Mouse (Mus musculus): Measurements from ENCODE around the gene Tbx1. TPM values are rescaled to one million over a fixed set of nuclear protein-coding genes. Genes with fewer than 3 reads are reported as not detected.

Gene Tbx1
- polyA plus RNA-seq, 1 experiment from 2014 or later: 0.32 TPM

DNA sequence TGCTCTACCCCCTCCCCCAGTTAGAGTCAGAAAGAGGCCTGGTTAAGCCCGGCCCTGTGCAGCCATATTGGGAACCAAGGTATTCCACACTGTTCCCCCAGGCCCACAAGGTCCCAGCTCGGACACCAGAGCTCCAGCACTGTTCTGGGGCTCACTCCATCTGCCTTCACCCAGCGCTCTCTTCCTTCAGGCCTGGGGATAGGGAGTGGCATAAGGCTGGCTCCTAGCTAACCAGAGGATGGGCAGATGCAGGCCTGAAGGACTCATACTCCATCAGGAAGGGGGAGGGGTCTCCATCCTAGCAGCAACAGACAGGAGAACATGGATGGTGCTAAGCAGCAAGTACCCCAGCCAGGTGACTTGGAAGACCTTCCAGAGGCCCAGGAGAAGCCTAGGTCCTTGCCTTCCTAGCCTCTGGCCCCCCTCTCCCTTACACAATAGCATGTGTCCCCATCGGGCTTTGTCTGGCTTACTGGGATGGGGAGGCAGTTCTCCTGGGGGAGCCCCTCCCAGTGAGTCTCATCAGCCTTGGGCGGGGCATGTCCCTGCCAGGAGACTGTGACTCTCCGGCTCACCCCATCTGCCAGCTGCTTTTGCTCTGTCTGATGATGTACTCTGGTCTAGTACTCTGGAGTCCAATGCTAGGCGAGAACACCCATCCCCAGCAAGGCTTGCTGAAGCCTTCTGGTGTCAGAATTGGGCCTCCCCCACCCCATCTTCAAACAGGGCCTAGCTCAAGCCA lies 37.9 kb upstream of the Tbx1 start:
- 87% methylated on average over 7 of the region's 7 CpGs for WGBS
- peaks cover 13% of the 10 kb centered on the region; the same call in 1 of the 2 replicates for H3K4me1 ChIP-seq (replicated peaks; ENCODE audit: insufficient read depth, low read length)
- H3K27me3 ChIP-seq (ENCODE audit: insufficient read depth, low read length): peaks cover 23% of the 10 kb centered on the region
- no peak for DNase-seq (ENCODE audit: low spot score)
- peak overlapping the region; percentile 97 for H3K4me2 ChIP-seq (ENCODE audit: low read length)
- no peaks in the 10 kb centered on the region for H3K9me3 ChIP-seq (replicated peaks; ENCODE audit: low read length)
- H3K36me3 ChIP-seq (ENCODE audit: insufficient read depth, low read length): no peaks in the 10 kb centered on the region
- peak overlapping the region; percentile 70 for H3K4me3 ChIP-seq (replicated peaks; ENCODE audit: low read depth, low read length)
- TF ChIP-seq CTCF (IDR thresholded peaks at IDR 0.05; ENCODE audit: low read depth): no peak
- no peak overlapping the region for H3K27ac ChIP-seq
- no peak overlapping the region for H3K9ac ChIP-seq (ENCODE audit: low read depth, low read length)
- no peak for ATAC-seq (replicated peaks; ENCODE audit: low FRiP score, low read depth)

DNA sequence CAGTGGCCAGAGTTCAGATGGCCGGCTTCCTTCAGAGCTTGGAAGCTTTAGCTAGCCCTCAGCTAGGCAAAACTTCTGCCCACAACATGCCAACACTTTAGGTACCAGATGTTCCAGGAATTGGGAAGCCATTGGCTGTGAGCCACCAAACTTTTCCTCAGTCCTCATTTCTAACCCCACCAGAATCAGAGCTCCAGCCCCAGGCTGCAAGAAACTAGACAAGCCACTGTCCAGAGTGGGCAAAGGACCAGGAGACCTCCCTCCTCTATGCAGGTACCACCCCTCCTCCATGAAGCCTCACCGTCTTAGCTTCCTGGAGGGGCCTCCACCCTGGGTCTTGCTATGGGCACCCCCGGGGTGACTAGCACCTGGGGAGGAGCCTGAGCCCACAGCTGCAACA lies 36.7 kb upstream of the Tbx1 start:
- no peak for TF ChIP-seq CTCF (IDR thresholded peaks at IDR 0.05; ENCODE audit: low read depth)
- H3K9ac ChIP-seq (ENCODE audit: low read depth, low read length): no peak overlapping the region
- peak overlapping the region; percentile 72; the same call in 1 of the 2 replicates for H3K4me2 ChIP-seq (ENCODE audit: low read length)
- peaks cover 34% of the 10 kb centered on the region for H3K27me3 ChIP-seq (ENCODE audit: insufficient read depth, low read length)
- DNase-seq (ENCODE audit: low spot score): no peak
- H3K9me3 ChIP-seq (replicated peaks; ENCODE audit: low read length): no peaks in the 10 kb centered on the region
- no peak overlapping the region for H3K4me3 ChIP-seq (replicated peaks; ENCODE audit: low read depth, low read length)
- H3K4me1 ChIP-seq (replicated peaks; ENCODE audit: insufficient read depth, low read length): peaks cover 13% of the 10 kb centered on the region; the same call in 1 of the 2 replicates
- no peaks in the 10 kb centered on the region for H3K36me3 ChIP-seq (ENCODE audit: insufficient read depth, low read length)
- no peak for ATAC-seq (replicated peaks; ENCODE audit: low FRiP score, low read depth)
- WGBS: 60% methylated on average over 3 of the region's 3 CpGs
- H3K27ac ChIP-seq: no peak overlapping the region

- H3K4me1 ChIP-seq (replicated peaks; ENCODE audit: insufficient read depth, low read length): peaks cover 13% of the 10 kb centered on the region; the same call in 1 of the 2 replicates
- H3K4me2 ChIP-seq (ENCODE audit: low read length): peak within 1 kb of the TSS; percentile 72
- ATAC-seq (replicated peaks; ENCODE audit: low FRiP score, low read depth): peak; percentile 34
- peak within 1 kb of the TSS; percentile 52 for H3K9ac ChIP-seq (ENCODE audit: low read depth, low read length)
- H3K4me3 ChIP-seq (replicated peaks; ENCODE audit: low read depth, low read length): peak within 1 kb of the TSS; percentile 38
- peak; percentile 80 for DNase-seq (ENCODE audit: low spot score)
- no peaks in the 10 kb centered on the region for H3K9me3 ChIP-seq (replicated peaks; ENCODE audit: low read length)
- peak; percentile 82 for TF ChIP-seq CTCF (IDR thresholded peaks at IDR 0.05; ENCODE audit: low read depth)
- no peaks in the 10 kb centered on the region for H3K36me3 ChIP-seq (ENCODE audit: insufficient read depth, low read length)
- WGBS: under 1% methylated on average over 49 of the region's 65 CpGs
- peaks cover 42% of the 10 kb centered on the region for H3K27me3 ChIP-seq (ENCODE audit: insufficient read depth, low read length)
- H3K27ac ChIP-seq: no peak within 1 kb of the TSS
These were observed 36.0 kb upstream of the Tbx1 start, which contains the start of gene Gm49601 for GRCm38 (mm10) chr16:18626376-18626878. Gm49601 (minus strand) TSS chr16:18626427.

GRCm38 (mm10) chr16:18625791-18626311 lies 35.4 kb upstream of the Tbx1 start:
- H3K4me3 ChIP-seq (replicated peaks; ENCODE audit: low read depth, low read length): peak overlapping the region; percentile 38
- peak overlapping the region; percentile 72 for H3K4me2 ChIP-seq (ENCODE audit: low read length)
- no peaks in the 10 kb centered on the region for H3K9me3 ChIP-seq (replicated peaks; ENCODE audit: low read length)
- peaks cover 47% of the 10 kb centered on the region for H3K27me3 ChIP-seq (ENCODE audit: insufficient read depth, low read length)
- DNase-seq (ENCODE audit: low spot score): no peak
- H3K9ac ChIP-seq (ENCODE audit: low read depth, low read length): peak overlapping the region; percentile 52
- peaks cover 13% of the 10 kb centered on the region; the same call in 1 of the 2 replicates for H3K4me1 ChIP-seq (replicated peaks; ENCODE audit: insufficient read depth, low read length)
- WGBS: 10% methylated on average over 26 of the region's 26 CpGs
- ATAC-seq (replicated peaks; ENCODE audit: low FRiP score, low read depth): no peak
- no peak for TF ChIP-seq CTCF (IDR thresholded peaks at IDR 0.05; ENCODE audit: low read depth)
- no peaks in the 10 kb centered on the region for H3K36me3 ChIP-seq (ENCODE audit: insufficient read depth, low read length)
- no peak overlapping the region for H3K27ac ChIP-seq

DNA sequence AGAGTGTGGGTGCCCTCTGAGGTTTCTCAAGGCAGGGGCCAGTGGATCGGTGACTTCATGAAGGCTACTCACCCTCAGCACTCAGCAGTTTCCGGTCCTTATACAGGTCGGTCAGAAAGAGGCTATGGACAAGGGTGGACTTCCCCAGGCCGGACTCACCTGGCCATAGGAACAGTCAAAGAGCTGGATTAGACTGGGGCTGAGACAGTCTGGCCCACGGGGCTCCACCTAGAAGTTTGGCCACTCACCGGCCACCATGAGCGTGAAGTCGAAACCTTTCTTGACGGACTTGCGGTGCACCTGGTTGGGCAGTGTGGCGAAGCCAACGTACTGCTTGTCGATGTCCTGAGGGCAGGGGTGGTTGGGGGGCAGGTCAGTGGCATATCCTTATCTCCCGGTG lies 34.6 kb upstream of the Tbx1 start:
- Histone ChIP-seq H3K27ac (no peak overlapping the region), H3K9me3 (replicated peaks; ENCODE audit: low read length) (no peaks in the 10 kb centered on the region), H3K27me3 (ENCODE audit: insufficient read depth, low read length) (peaks cover 55% of the 10 kb centered on the region), H3K36me3 (ENCODE audit: insufficient read depth, low read length) (no peaks in the 10 kb centered on the region), H3K9ac (ENCODE audit: low read depth, low read length) (no peak overlapping the region), H3K4me1 (replicated peaks; ENCODE audit: insufficient read depth, low read length) (peaks cover 13% of the 10 kb centered on the region; the same call in 1 of the 2 replicates), H3K4me2 (ENCODE audit: low read length) (no peak overlapping the region), H3K4me3 (replicated peaks; ENCODE audit: low read depth, low read length) (no peak overlapping the region)
- DNase-seq (ENCODE audit: low spot score) (no peak), ATAC-seq (replicated peaks; ENCODE audit: low FRiP score, low read depth) (no peak)
- TF ChIP-seq CTCF (IDR thresholded peaks at IDR 0.05; ENCODE audit: low read depth): no peak
- 55% methylated on average over 14 of the region's 14 CpGs for WGBS

GRCm38 (mm10) chr16:18624641-18625040 lies 34.2 kb upstream of the Tbx1 start:
- H3K4me1 ChIP-seq (replicated peaks; ENCODE audit: insufficient read depth, low read length): peaks cover 13% of the 10 kb centered on the region; the same call in 1 of the 2 replicates
- H3K4me2 ChIP-seq (ENCODE audit: low read length): no peak overlapping the region
- no peak for TF ChIP-seq CTCF (IDR thresholded peaks at IDR 0.05; ENCODE audit: low read depth)
- ATAC-seq (replicated peaks; ENCODE audit: low FRiP score, low read depth): no peak
- no peak overlapping the region for H3K9ac ChIP-seq (ENCODE audit: low read depth, low read length)
- no peak overlapping the region for H3K27ac ChIP-seq
- H3K27me3 ChIP-seq (ENCODE audit: insufficient read depth, low read length): peaks cover 60% of the 10 kb centered on the region
- 58% methylated on average over 15 of the region's 15 CpGs for WGBS
- H3K36me3 ChIP-seq (ENCODE audit: insufficient read depth, low read length): no peaks in the 10 kb centered on the region
- H3K4me3 ChIP-seq (replicated peaks; ENCODE audit: low read depth, low read length): no peak overlapping the region
- DNase-seq (ENCODE audit: low spot score): no peak
- no peaks in the 10 kb centered on the region for H3K9me3 ChIP-seq (replicated peaks; ENCODE audit: low read length)

All from kidney, postnatal 0 days (tissue).